Mouse (Mus musculus): ENCODE data around the gene Plekhg1.

Plekhg1 gene

GRCm38 (mm10) chr10:3949306-3949705 lies 209.1 kb downstream of the Plekhg1 start:
- DNase-seq (ENCODE audit: low read depth, low spot score): no peak

- DNase-seq (ENCODE audit: low read depth, low spot score): no peak
Measured at GRCm38 (mm10) chr10:3956471-3956870, 216.3 kb downstream of the Plekhg1 start.

- no peak for DNase-seq (ENCODE audit: low read depth, low spot score)
Measured at GRCm38 (mm10) chr10:3958591-3958990, 218.4 kb downstream of the Plekhg1 start.

GRCm38 (mm10) chr10:3969026-3969425 lies 228.9 kb downstream of the Plekhg1 start:
- no peak for DNase-seq (ENCODE audit: low read depth, low spot score)

GRCm38 (mm10) chr10:3972237-3972636 lies 232.1 kb downstream of the Plekhg1 start:
- DNase-seq (ENCODE audit: low read depth, low spot score): no peak

GRCm38 (mm10) chr10:3972981-3973588 lies 232.9 kb downstream of the Plekhg1 start, which contains the start of gene Mthfd1l:
TSS of gene Mthfd1l (plus strand) at chr10:3973118.
- peak; percentile 70 for DNase-seq (ENCODE audit: low read depth, low spot score)

GRCm38 (mm10) chr10:3973589-3974070 lies 233.5 kb downstream of the Plekhg1 start:
- peak; percentile 71 for DNase-seq (ENCODE audit: low read depth, low spot score)

GRCm38 (mm10) chr10:3974380-3974779 lies 234.2 kb downstream of the Plekhg1 start:
- no peak for DNase-seq (ENCODE audit: low read depth, low spot score)

- DNase-seq (ENCODE audit: low read depth, low spot score): peak; percentile 65
Measured at GRCm38 (mm10) chr10:3975898-3976622, 235.9 kb downstream of the Plekhg1 start.

GRCm38 (mm10) chr10:3976623-3977010 lies 236.5 kb downstream of the Plekhg1 start:
- DNase-seq (ENCODE audit: low read depth, low spot score): no peak

GRCm38 (mm10) chr10:3978326-3978725 lies 238.2 kb downstream of the Plekhg1 start:
- no peak for DNase-seq (ENCODE audit: low read depth, low spot score)

- no peak for DNase-seq (ENCODE audit: low read depth, low spot score)
Measured at GRCm38 (mm10) chr10:3978792-3979488, 238.8 kb downstream of the Plekhg1 start.

- no peak for DNase-seq (ENCODE audit: low read depth, low spot score)
Measured at GRCm38 (mm10) chr10:3980231-3980630, 240.1 kb downstream of the Plekhg1 start.

- no peak for DNase-seq (ENCODE audit: low read depth, low spot score)
Measured at GRCm38 (mm10) chr10:3990295-3990883, 250.2 kb downstream of the Plekhg1 start.

- DNase-seq (ENCODE audit: low read depth, low spot score): peak; percentile 66
Measured at GRCm38 (mm10) chr10:3993365-3994102, 253.4 kb downstream of the Plekhg1 start.

GRCm38 (mm10) chr10:3995277-3995676 lies 255.1 kb downstream of the Plekhg1 start:
- DNase-seq (ENCODE audit: low read depth, low spot score): no peak

- DNase-seq (ENCODE audit: low read depth, low spot score): no peak
Measured at GRCm38 (mm10) chr10:3996170-3996876, 256.2 kb downstream of the Plekhg1 start.

GRCm38 (mm10) chr10:3997851-3998426 lies 257.8 kb downstream of the Plekhg1 start:
- no peak for DNase-seq (ENCODE audit: low read depth, low spot score)

GRCm38 (mm10) chr10:4002711-4003110 lies 262.5 kb downstream of the Plekhg1 start:
- DNase-seq (ENCODE audit: low read depth, low spot score): no peak

- no peak for DNase-seq (ENCODE audit: low read depth, low spot score)
Measured at GRCm38 (mm10) chr10:4005191-4005590, 265.0 kb downstream of the Plekhg1 start.
